Mouse (Mus musculus): ENCODE measurements around the gene Ap4b1.
"Not testable (repeated sequence)": the region's sequence is repeated elsewhere in the genome, so short reads cannot be mapped to it uniquely, and the experiment has no call there.

Ap4b1 gene

DNA sequence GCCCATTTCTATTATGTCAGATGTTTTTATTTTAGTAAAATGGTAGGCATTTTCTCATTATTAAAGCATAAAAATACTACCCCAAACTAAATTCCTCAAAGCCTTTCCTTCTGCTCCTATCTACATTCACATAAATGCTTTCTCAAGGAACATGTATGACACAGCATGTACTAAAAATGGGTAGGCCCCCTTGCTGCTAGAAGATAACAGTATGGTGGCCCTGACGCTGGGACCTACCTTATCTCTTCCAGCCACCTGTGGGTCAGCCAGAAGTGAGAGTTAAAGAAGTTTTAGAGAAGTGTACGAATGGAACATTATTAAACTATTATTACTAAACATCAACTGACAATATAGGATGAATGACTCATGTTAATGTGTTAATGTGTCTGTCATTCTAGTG lies 9.8 kb upstream of the Ap4b1 start:
- no peak for DNase-seq (ENCODE audit: low spot score in 2 of 2)

GRCm38 (mm10) chr3:103801631-103802531 lies 7.4 kb upstream of the Ap4b1 start:
- DNase-seq (ENCODE audit: low spot score in 2 of 2) = peak; percentile 21 to 40

- no peak for DNase-seq (ENCODE audit: low spot score in 2 of 2)
Observed at GRCm38 (mm10) chr3:103802861-103803260, 6.5 kb upstream of the Ap4b1 start.

DNA sequence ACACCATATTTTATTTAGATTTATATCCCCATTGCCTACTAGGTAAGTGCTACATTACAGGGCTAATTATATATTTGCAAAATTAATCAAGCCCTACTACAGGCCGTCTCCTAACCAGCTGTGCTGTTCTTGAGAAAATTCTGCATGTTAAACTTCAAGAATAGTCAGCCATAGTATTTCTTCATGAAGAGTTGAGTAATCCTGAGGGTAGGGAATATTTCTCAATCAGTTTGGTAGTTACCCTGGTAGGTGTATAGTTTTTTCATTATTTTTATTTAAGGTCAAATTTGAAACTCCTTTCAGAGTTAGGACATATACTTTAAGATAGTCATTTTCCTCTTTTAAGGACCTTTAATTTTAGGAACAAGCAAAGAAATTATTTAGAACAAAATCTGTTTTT lies 3.6 kb upstream of the Ap4b1 start:
- no peak for DNase-seq (ENCODE audit: low spot score in 2 of 2)

GRCm38 (mm10) chr3:103809799-103810150 lies 455 bp downstream of the Ap4b1 start:
- DNase-seq (ENCODE audit: low spot score in 2 of 2) = no peak

- no peak for DNase-seq (ENCODE audit: low spot score in 2 of 2)
Observed at GRCm38 (mm10) chr3:103810967-103811366, 1.6 kb downstream of the Ap4b1 start.

DNA sequence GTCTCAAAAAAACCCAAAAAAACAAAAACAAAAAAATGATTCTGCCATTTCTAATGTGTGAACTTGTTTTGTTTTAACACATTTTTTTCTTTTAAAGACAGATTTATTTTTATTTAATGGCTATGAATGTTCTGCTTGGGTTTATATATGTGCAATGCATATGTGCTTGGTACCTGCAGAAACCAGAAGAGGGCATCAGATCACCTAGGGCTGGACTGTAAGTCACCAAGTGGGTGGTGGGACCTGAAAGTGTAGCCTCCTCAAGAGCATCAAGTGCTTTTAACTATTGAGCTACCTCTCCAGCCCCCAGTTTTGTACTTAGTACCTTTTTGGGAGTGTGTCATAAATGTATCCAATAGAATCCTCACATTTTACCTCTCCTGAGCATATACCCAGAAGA lies 18.2 kb downstream of the Ap4b1 start:
- DNase-seq (ENCODE audit: low spot score in 2 of 2) = no peak

GRCm38 (mm10) chr3:103829036-103829435 lies 19.7 kb downstream of the Ap4b1 start:
- DNase-seq (ENCODE audit: low spot score in 2 of 2) = no peak

- not testable (repeated sequence) for DNase-seq (ENCODE audit: low spot score in 2 of 2)
Observed at GRCm38 (mm10) chr3:103830681-103831080, 21.4 kb downstream of the Ap4b1 start.

DNA sequence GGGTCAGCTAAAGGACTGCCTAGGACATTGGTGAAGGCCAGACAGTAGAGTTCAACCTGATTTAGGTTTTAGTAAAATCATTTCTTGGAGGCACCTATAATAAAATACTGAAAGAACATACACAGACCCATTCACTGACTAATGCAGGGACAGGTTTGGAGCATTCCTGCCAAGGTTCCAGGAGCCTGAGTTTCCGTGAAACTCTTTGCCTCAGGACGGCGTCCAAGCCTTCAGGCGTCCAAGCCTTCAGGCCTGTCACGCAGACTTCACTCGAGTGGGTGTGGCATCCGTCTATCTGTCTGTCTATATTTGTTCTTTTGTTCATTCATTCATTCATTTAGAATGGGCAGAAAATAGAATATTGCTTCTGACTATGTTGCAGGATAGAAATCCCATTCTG lies 21.8 kb downstream of the Ap4b1 start:
- no peak for DNase-seq (ENCODE audit: low spot score in 2 of 2)

DNA sequence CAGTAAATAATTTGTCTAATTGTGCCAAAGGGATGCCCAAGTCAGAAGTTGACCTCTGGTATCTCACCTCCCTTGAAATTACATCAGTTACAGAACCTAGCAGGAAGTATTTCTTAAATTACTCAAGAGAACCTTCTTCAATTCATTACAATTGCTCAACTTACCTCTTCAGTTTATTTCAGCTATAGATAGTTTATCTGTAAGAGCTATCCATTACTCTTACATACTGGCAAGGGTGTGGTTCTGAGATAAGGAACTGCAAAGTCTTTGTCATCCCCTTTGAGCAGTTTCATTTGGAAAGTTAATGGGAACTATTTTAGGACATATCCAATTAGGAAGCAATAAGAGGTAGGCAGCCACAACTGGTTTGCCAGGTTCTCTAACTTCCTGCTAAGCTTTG lies 23.1 kb downstream of the Ap4b1 start, which contains the start of gene Bcl2l15:
TSS of gene Bcl2l15 (plus strand) at position 176 of the 400 bp plus-strand sequence.
- no peak for DNase-seq (ENCODE audit: low spot score in 2 of 2)

GRCm38 (mm10) chr3:103834001-103834400 lies 24.7 kb downstream of the Ap4b1 start:
- no peak for DNase-seq (ENCODE audit: low spot score in 2 of 2)

- no peak for DNase-seq (ENCODE audit: low spot score in 2 of 2)
Observed at GRCm38 (mm10) chr3:103835272-103835950, 26.1 kb downstream of the Ap4b1 start.

DNA sequence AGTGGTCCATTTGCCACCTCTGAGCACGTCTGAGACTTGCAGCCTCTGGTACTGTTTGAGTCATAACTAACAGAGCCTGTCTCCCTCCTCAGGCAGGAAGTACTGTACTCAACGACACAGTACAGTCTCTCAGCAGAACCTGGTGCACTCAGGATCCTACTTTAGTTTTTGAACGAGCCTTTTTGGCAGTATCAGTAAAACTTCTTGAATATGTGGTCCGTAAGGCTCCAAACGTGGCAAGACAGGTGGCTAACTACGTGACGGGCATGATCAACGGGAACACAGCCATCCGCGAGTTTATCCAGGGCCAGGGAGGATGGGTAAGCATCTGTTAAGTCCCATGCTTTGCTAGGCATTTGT lies 26.6 kb downstream of the Ap4b1 start:
- no peak for DNase-seq (ENCODE audit: low spot score in 2 of 2)

DNA sequence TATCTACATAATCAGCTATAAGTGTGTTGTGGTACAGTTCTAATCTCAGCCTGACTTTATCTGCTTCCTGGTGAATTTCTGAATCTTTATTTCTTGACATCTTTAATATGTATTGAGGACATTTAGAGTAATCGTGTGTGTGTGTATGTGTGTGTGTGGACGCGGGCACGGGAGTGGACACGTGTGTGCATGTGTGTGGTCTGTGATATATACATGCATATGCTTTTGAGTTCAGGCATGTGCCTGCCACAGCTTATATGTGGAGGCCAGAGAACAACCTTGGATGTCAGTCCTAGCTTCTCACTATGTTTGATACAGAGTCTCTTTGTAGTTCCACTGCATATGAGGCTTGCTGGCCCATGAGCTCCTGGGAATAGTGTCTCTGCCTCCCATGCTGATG lies 27.1 kb downstream of the Ap4b1 start:
- no peak for DNase-seq (ENCODE audit: low spot score in 2 of 2)

DNA sequence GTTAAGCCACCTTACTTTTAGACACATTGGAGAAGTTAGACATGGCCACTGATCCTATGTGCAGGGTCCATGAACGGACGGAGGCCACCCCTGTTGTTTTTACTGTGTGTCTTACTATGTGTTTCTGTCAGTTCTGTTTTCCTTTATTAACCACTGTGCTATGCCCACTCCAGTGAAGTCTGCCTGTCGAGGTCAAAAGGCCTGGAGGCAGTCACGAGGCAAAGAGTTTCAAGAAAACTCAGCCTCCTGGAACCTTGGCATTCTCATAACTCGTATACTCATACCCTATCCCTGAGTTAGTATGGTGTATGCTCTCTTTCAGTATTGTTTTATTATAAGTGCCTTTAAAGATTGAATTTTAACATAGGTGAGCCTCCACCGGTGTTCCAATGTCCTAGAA lies 30.4 kb downstream of the Ap4b1 start:
- no peak for DNase-seq (ENCODE audit: low spot score in 2 of 2)

GRCm38 (mm10) chr3:103840195-103840594 lies 30.9 kb downstream of the Ap4b1 start:
- DNase-seq (ENCODE audit: low spot score in 2 of 2) = not testable (repeated sequence)

GRCm38 (mm10) chr3:103840946-103841345 lies 31.6 kb downstream of the Ap4b1 start:
- not testable (repeated sequence) for DNase-seq (ENCODE audit: low spot score in 2 of 2)

GRCm38 (mm10) chr3:103850644-103851363 lies 41.5 kb downstream of the Ap4b1 start:
- DNase-seq (ENCODE audit: low spot score in 2 of 2) = no peak

GRCm38 (mm10) chr3:103851481-103851880 lies 42.2 kb downstream of the Ap4b1 start:
- peak in 1 of 2 experiments; percentile 15 for DNase-seq (ENCODE audit: low spot score in 2 of 2)

DNA sequence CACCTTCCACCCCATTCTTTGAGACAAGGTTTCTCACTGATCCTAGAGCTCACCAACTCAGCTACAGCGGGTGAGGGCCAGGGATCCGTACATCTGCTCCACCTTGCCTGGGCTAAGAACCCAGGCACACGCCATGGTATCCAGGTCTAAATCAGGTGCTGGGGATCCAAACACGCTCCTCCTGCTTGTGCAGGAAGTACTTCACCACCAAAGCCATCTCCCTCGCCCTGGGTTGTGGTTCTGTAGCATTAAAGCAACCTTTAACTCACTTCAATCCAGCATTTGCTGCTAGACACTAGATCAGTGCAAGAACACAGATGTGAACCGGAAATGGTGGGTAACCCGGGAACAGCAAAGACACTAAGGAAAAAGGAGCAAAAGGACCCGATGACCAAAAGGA lies 42.6 kb downstream of the Ap4b1 start:
- DNase-seq (ENCODE audit: low spot score in 2 of 2) = no peak

- peak; percentile 26 to 31 for DNase-seq (ENCODE audit: low spot score in 2 of 2)
Observed at GRCm38 (mm10) chr3:103852565-103853299, 43.4 kb downstream of the Ap4b1 start.
